Mouse (Mus musculus) macrophage (primary cell): Measurements from ENCODE around the gene Scyl3. TPM values are rescaled to one million over a fixed set of nuclear protein-coding genes. Genes with fewer than 3 reads are reported as not detected.

Experiments used
- H3K27ac ChIP-seq: fragments of 350-480 bp; formaldehyde crosslinking; 2 replicates; pipeline ENCODE4 v1.9.0; 2021
- H3K36me3 ChIP-seq: fragments of 350-480 bp; formaldehyde crosslinking; 2 replicates; pipeline ENCODE4 v1.9.0; 2021; ENCODE audit errors: inconsistent target
- H3K4me3 ChIP-seq: fragments of 350-480 bp; formaldehyde crosslinking; 2 replicates; pipeline ENCODE4 v1.9.0; 2021; ENCODE audit errors: inconsistent target
- H3K79me2 ChIP-seq: fragments of 350-480 bp; formaldehyde crosslinking; 2 replicates; pipeline ENCODE4 v1.9.0; 2021; ENCODE audit errors: inconsistent target
- whole genome bisulfite sequencing: methylation state at CpG from one replicate; pipeline ENCODE4 v1.1.7; 2026; ENCODE audit warnings: inconsistent platforms; ENCODE audit not compliant: missing documents; 5-methylcytosine and 5-hydroxymethylcytosine counted together
- polyA plus RNA-seq: library from polyadenylated mRNA; stranded (reverse); fragments of 250-400 nt; gene quantifications from 3 replicates; pipeline ENCODE4 v1.2.4, GENCODE M21; 2018; ENCODE audit warnings: inconsistent platforms
- total RNA-seq, 78 experiments: library from RNA; depleted of rRNA; stranded (reverse); fragments of 250-400 nt; gene quantifications; 1 replicate in 9 of 78; 2 replicates in 24 of 78; 3 replicates in 43 of 78; 4 replicates in 2 of 78; pipeline ENCODE4 v1.2.4; 2018; ENCODE audit warnings: inconsistent platforms in 56 of 78

Gene Scyl3
- 10 to 100 TPM; 21.3 to 79.9 (median 53.5) TPM for total RNA-seq (2018; cell fraction: chromatin; rRNA removed)
- total RNA-seq (2018; cell fraction: cytosol; rRNA removed) = 10 to 100 TPM in 24 of 26 experiments, 1 to 10 TPM in 2; 9.3 to 20.5 (median 15.2) TPM
- 10 to 100 TPM; 19.1 to 64.9 (median 32.1) TPM for total RNA-seq (2018; cell fraction: nucleus; rRNA removed)
- polyA plus RNA-seq = 14.2 to 17.7 TPM (median 16.2 TPM) in 3 replicates

- H3K79me2 ChIP-seq = peaks cover 37% of the 10 kb centered on the region
- peaks cover 7% of the 10 kb centered on the region; the same call in 1 of the 2 replicates for H3K36me3 ChIP-seq
- 89% methylated on average over 7 of the region's 7 CpGs for WGBS
- peak within 1 kb of the TSS; percentile 32 for H3K4me3 ChIP-seq
- H3K27ac ChIP-seq = no peak within 1 kb of the TSS
Observed at GRCm38 (mm10) chr1:163928846-163929245, at the start of gene Scyl3. Scyl3 (plus strand) TSS chr1:163929100.

GRCm38 (mm10) chr1:163889629-163890028 is 39.3 kb upstream of the Scyl3 start:
- Histone ChIP-seq H3K36me3 (no peaks in the 10 kb centered on the region), H3K79me2 (no peaks in the 10 kb centered on the region), H3K27ac (no peak overlapping the region), H3K4me3 (no peak overlapping the region)

- H3K4me3 ChIP-seq = no peak overlapping the region
- 91% methylated on average over 5 of the region's 5 CpGs for WGBS
- H3K27ac ChIP-seq = no peak overlapping the region
- H3K79me2 ChIP-seq = no peaks in the 10 kb centered on the region
- no peaks in the 10 kb centered on the region for H3K36me3 ChIP-seq
Observed at GRCm38 (mm10) chr1:163893294-163893693, 35.6 kb upstream of the Scyl3 start.

- H3K27ac ChIP-seq = no peak overlapping the region
- H3K79me2 ChIP-seq = no peaks in the 10 kb centered on the region
- H3K36me3 ChIP-seq = no peaks in the 10 kb centered on the region
- WGBS = 97% methylated on average over 11 of the region's 11 CpGs
- no peak overlapping the region for H3K4me3 ChIP-seq
Observed at GRCm38 (mm10) chr1:163893774-163894527, 34.9 kb upstream of the Scyl3 start.

- 27% methylated on average over 5 of the region's 5 CpGs for WGBS
- H3K36me3 ChIP-seq = no peaks in the 10 kb centered on the region
- no peak overlapping the region for H3K27ac ChIP-seq
- H3K4me3 ChIP-seq = no peak overlapping the region
- no peaks in the 10 kb centered on the region for H3K79me2 ChIP-seq
Observed at GRCm38 (mm10) chr1:163898291-163898764, 30.6 kb upstream of the Scyl3 start.

- no peak overlapping the region for H3K27ac ChIP-seq
- H3K79me2 ChIP-seq = no peaks in the 10 kb centered on the region
- H3K4me3 ChIP-seq = no peak overlapping the region
- WGBS = 54% methylated on average over 2 of the region's 2 CpGs
- H3K36me3 ChIP-seq = no peaks in the 10 kb centered on the region
Observed at GRCm38 (mm10) chr1:163899575-163899974, 29.3 kb upstream of the Scyl3 start.

- no peak overlapping the region for H3K27ac ChIP-seq
Observed at GRCm38 (mm10) chr1:163900168-163900567, 28.7 kb upstream of the Scyl3 start.

GRCm38 (mm10) chr1:163903411-163903810 is 25.5 kb upstream of the Scyl3 start:
- Histone ChIP-seq H3K79me2 (no peaks in the 10 kb centered on the region), H3K36me3 (no peaks in the 10 kb centered on the region), H3K4me3 (no peak overlapping the region), H3K27ac (no peak overlapping the region)
- 96% methylated on average over 3 of the region's 3 CpGs for WGBS

More at GRCm38 (mm10) chr1:163900168-163900567, 28.7 kb upstream of the Scyl3 start:
- no peaks in the 10 kb centered on the region for H3K79me2 ChIP-seq
- 67% methylated on average over 2 of the region's 2 CpGs for WGBS
- H3K36me3 ChIP-seq = no peaks in the 10 kb centered on the region
- H3K4me3 ChIP-seq = no peak overlapping the region

- WGBS = 91% methylated on average over 4 of the region's 4 CpGs
- H3K4me3 ChIP-seq = no peak overlapping the region
- H3K27ac ChIP-seq = no peak overlapping the region
- H3K79me2 ChIP-seq = no peaks in the 10 kb centered on the region
- H3K36me3 ChIP-seq = no peaks in the 10 kb centered on the region
Observed at GRCm38 (mm10) chr1:163907007-163907811, 21.7 kb upstream of the Scyl3 start.

- Histone ChIP-seq H3K36me3 (no peaks in the 10 kb centered on the region), H3K27ac (no peak overlapping the region), H3K4me3 (no peak overlapping the region), H3K79me2 (no peaks in the 10 kb centered on the region)
- WGBS = 83% methylated on average over 11 of the region's 11 CpGs
Observed at GRCm38 (mm10) chr1:163908389-163908788, 20.5 kb upstream of the Scyl3 start.

- H3K27ac ChIP-seq = no peak overlapping the region
- H3K4me3 ChIP-seq = no peak overlapping the region
- H3K36me3 ChIP-seq = no peaks in the 10 kb centered on the region
- 0% methylated on average over 2 of the region's 2 CpGs for WGBS
- H3K79me2 ChIP-seq = no peaks in the 10 kb centered on the region
Observed at GRCm38 (mm10) chr1:163910343-163910742, 18.6 kb upstream of the Scyl3 start.

- Histone ChIP-seq H3K27ac (no peak overlapping the region), H3K36me3 (no peaks in the 10 kb centered on the region), H3K79me2 (no peaks in the 10 kb centered on the region), H3K4me3 (no peak overlapping the region)
- WGBS = 88% methylated on average over 8 of the region's 9 CpGs
Observed at GRCm38 (mm10) chr1:163910785-163911184, 18.1 kb upstream of the Scyl3 start.

GRCm38 (mm10) chr1:163911981-163912380 is 16.9 kb upstream of the Scyl3 start:
- Histone ChIP-seq H3K79me2 (no peaks in the 10 kb centered on the region), H3K27ac (no peak overlapping the region), H3K4me3 (no peak overlapping the region), H3K36me3 (no peaks in the 10 kb centered on the region)
- WGBS = 96% methylated on average over 11 of the region's 11 CpGs

- 100% methylated on average over 5 of the region's 5 CpGs for WGBS
- no peak overlapping the region for H3K4me3 ChIP-seq
- no peaks in the 10 kb centered on the region for H3K79me2 ChIP-seq
- H3K27ac ChIP-seq = no peak overlapping the region
- H3K36me3 ChIP-seq = no peaks in the 10 kb centered on the region
Observed at GRCm38 (mm10) chr1:163917349-163918160, 11.3 kb upstream of the Scyl3 start.
